Mouse (Mus musculus) CD4-positive, CD25-positive, alpha-beta regulatory T cell, adult 4 months (primary cell): ENCODE results near the gene Dgki. TPM values are rescaled to one million over a fixed set of nuclear protein-coding genes. Genes with fewer than 3 reads are reported as not detected.

Experiments
- ATAC-seq: one replicate; pipeline ENCODE4 v1.8.0; 2017
- polyA plus RNA-seq, 2 experiments: library from polyadenylated mRNA; unstranded; fragments of 100-300 nt; shearing (Covaris generic); gene quantifications; one replicate each; pipeline ENCODE4 v1.2.1; 2017

Dgki gene
- polyA plus RNA-seq, 2 experiments from 2014 or later = 0.19 TPM; not detected in 1

GRCm38 (mm10) chr6:37292068-37292467, 7.9 kb downstream of the Dgki start:
- no peak for ATAC-seq

DNA sequence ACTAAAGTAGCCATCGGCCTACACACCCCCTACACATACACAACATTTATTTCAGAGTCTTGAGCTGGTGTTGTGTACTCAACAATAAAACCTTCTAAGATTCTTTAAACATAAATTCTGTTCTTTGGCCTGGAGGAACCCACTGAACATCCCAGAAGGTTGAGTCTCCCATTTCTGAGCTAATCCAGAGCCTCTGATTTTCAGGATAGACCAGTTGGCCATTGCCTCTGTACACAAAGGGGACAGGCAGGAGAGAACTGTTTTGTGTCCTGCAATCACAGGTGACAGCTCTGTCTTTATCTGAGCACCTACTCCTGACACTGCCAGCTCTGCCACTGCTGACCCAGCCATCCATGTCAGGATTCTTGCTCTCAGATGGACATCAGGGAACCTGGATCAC, 8.8 kb downstream of the Dgki start:
- no peak for ATAC-seq

GRCm38 (mm10) chr6:37290691-37291090, 9.3 kb downstream of the Dgki start:
- no peak for ATAC-seq

- no peak for ATAC-seq
Measured at GRCm38 (mm10) chr6:37286134-37286533, 13.8 kb downstream of the Dgki start.

GRCm38 (mm10) chr6:37284879-37285278, 15.1 kb downstream of the Dgki start:
- ATAC-seq = no peak

- no peak for ATAC-seq
Measured at GRCm38 (mm10) chr6:37283336-37283735, 16.6 kb downstream of the Dgki start.

DNA sequence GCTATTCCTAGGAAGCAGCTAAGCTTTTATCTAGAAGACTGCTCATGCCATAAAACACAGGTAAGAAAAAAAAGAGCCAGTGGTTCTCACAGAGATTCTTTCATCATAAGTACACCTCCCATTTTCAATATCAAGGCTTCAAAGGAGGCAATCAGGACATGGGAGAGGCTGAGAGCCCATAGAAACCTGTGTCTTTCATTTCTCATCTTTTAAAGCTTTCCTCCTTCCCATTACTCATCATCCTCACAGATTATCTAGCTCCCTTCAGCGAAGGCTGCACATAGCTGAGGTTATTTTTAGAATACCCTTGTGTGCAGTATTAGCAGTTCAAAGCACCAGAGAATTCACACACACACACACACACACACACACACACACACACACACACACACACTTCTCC, 17.3 kb downstream of the Dgki start:
- ATAC-seq = no peak

GRCm38 (mm10) chr6:37276834-37277715, 22.9 kb downstream of the Dgki start:
- ATAC-seq = no peak

DNA sequence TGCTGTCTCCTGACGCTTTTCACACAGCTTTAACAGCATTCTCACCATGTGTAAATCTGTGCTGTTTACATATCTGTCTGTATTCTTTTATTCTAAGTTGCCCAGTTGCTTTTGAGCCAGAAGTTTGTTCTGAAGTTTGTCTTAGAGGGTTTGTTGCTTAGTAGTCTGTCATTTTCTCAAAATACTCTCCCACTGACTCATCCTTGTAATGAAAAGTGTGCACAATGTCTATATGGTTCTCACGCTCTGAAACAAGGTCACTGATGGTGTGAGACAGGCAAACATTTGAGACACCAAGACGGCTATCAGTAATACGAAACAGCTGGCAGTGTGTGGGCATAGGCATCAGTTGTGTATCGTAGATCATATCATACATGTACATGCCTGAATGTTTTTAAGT, 23.8 kb downstream of the Dgki start:
- ATAC-seq = no peak

DNA sequence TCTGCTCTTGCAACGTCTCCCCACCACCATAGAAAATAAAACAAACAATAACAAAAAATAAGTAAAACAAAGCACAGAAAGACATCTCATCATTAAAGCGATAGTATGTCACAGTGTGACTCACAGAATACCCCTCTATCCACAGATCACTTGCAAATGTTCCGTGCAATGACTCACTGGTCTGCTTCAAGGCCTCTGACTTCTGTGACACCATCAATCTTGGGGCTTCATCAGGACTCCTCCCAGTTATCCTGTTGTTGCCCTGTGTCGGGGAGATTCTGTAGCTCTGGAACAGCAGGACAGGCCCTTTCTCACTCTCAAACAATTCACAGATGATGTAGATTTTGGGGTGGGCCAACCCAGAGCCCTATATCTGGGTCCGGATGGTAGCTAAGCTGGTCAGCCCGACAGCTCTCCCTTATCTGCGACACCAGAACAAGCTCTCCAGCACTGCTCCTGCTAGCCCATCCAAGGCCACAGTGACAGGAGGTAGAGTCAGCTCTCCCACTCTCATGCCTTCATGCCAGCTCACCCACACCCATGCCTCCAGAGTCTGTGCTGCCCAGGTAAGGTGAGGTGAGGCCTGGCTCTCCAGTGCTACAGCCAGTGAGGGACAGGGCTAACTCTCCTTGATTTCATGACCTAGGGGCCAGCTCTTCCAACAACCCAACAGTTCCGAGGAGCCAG, 28.9 kb downstream of the Dgki start:
- no peak for ATAC-seq

DNA sequence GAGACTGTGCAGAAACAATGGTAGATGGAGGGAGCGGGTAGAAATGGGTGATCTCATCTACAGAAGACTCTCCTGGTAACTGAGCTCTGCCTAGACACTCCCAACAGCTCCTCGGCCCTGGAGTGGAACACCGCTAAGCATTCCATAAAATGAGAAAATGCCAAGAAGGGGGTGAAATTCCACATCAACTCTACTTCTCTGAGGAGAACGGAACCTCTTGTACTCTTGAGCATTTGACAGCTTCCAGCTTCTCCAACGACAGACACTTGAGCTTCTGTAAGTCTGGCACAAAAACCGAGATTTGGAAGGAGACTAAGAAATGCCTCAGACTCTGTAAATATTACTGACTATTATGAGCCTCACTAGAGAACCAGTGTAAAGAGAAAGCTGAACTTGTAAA, 31.4 kb downstream of the Dgki start:
- no peak for ATAC-seq

GRCm38 (mm10) chr6:37267952-37268351, 32.0 kb downstream of the Dgki start:
- ATAC-seq = no peak

DNA sequence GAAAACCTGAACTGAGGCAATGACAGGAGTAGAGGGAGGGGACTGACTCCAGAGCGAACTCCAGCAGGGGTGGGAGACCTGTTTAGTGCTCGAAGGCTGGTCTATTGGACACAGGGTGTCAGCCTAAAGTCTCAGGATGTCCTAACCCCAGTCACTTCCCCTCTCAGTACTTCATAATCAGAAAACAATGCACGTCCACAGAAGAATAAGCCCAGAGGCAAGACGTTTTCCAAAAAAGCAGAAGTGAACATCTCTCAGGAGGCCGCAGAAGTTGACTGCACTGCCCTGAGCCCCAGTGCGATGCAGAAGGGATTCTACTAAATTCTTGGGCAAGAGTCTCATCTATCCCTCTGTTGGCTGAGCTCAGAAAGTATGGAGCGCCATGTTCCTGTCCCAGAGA, 37.5 kb downstream of the Dgki start:
- no peak for ATAC-seq

- no peak for ATAC-seq
Measured at GRCm38 (mm10) chr6:37261236-37261852, 38.6 kb downstream of the Dgki start.

DNA sequence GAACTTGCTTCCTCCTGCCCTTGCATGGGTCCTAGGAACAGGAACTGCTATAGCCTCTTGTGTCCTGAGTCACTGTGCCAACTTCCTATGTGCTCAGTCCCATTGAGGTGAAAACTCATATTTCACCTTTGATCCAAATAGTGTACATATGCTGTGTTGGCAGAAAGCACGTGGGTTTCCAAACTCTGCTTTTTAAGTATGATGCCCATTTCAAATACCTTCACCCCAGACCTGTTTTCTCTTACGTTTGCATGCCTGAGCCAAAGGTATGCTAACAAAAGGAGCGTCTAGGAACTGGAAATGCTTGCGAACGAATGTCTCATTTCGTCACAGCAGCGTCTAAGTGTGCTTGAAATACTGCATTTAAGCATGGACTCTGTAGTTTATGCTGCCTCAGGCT, 41.3 kb downstream of the Dgki start:
- ATAC-seq = no peak

- ATAC-seq = no peak
Measured at GRCm38 (mm10) chr6:37254144-37254543, 45.8 kb downstream of the Dgki start.

GRCm38 (mm10) chr6:37252536-37252935, 47.4 kb downstream of the Dgki start:
- no peak for ATAC-seq

- no peak for ATAC-seq
Measured at GRCm38 (mm10) chr6:37250671-37251070, 49.3 kb downstream of the Dgki start.

DNA sequence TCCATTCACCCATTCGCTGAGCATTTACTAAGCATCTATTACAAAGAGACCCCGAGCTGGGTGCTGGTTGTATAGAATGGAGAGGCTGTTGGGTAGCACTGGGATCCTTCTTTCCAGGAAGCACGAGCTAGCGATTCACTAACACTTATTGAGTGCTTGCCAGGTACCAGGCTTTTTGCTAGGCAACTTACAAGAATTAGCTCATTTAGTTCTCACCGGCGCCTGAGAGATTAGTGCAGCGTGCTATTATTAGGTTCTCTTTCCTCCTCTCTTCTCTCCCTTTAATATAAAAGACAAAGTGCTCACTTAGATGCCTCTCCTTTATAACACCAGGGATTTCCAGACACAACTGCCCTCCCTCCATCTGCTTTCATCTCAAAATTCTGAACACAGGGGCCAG, 54.2 kb downstream of the Dgki start:
- no peak for ATAC-seq

- no peak for ATAC-seq
Measured at GRCm38 (mm10) chr6:37244074-37244473, 55.9 kb downstream of the Dgki start.

- no peak for ATAC-seq
Measured at GRCm38 (mm10) chr6:37242769-37243121, 57.2 kb downstream of the Dgki start.

GRCm38 (mm10) chr6:37242100-37242768, 57.8 kb downstream of the Dgki start:
- ATAC-seq = no peak

DNA sequence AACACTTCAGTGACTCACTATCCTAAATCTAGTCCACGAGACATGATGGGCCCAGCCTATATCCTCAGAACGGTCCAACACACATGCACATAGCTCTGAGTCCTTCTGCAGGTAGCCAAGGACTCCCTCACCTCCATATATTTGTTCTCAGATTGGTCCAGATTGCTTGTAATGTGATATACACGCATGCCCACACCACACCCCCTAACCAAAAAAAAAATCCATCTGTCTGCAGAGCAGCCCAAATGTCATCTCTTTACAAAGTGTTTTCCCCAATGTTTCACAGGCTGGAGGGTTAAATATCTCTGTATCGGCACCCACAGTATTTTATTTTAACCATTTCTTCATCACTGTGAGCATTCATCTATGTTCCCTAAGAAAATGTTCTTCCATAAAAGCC, 58.5 kb downstream of the Dgki start:
- no peak for ATAC-seq
